Mouse (Mus musculus): ENCODE results near the gene Otop3.

The Otop3 gene

DNA sequence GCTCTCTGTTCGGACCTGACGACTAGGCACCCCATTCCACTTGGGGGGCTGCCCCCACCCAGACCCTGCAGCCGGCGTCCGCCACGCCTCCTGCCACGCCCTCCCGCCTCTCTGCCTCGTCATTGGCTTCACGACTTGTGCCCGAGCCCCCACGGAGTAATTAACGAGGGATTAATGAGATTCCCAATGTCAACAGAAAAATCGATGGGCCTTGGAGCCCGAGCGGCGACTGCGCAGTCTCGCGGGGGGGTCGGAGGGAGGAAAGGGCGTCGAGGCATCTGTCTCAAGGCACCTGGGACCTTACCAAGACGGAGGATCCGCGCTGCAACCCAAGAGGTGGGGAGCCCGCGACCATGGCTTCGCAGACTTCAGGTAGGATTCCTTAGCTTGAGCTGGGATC, at the start of gene Otop3:
Otop3 (plus strand) TSS at position 201 of the 400 bp plus-strand sequence.
- DNase-seq: no peak

DNA sequence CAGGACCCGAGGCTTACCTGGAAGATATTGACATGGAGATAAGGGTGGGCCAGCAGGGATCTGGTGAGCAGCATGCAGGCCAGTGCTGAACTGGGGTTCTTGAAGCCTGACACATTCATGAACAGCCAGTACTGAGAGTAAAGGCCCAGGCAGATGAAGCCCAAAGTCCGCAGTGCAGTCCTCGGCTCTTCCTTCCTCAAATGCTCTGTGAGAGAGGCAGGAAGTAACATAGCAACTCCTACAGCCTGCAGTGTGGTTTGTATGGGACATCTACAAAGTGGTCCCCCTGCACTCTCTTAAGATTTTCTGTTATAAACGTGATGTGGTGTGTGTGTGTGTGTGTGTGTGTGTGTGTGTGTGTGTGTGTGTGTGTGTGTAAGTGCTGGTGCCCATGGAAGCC, 49.2 kb upstream of the Otop3 start:
- no peak for DNase-seq

DNA sequence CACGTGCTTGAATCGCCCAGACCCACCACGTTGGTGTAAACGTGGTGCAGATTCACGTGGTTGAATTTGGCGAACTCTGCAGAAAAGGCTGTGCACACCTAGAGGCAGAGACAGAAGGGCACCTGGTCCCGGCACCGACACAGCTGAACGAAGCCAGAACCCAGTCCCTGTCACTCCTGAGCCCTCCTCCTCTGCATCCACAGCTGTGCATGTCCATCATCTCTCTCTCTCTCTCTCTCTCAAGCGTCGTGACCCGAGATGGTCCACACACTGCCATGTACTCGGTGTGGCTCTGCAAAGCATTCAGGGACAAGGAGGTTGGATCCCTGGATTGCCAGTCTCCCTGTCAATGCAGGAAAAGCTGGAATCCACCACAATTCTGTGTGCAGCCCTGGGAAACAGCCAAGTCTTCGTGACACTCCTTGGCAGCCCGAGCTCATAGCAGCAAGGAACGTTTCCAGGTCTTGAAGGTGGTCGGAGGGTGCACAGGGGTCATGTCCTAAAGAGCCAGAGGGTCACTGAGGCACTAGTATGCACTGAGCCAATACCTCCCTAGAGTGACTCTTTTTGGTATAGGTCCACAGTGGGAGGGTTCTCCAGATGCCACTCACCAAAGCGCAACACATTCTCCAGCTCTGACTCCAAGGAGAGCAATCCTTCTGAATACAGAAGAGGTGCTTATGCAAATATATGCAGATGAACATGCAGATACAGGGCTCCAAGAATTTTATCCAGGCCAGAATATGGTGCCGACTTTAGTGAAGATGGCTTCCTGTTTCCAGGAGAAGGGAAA, 48.1 kb upstream of the Otop3 start:
- DNase-seq: no peak

DNA sequence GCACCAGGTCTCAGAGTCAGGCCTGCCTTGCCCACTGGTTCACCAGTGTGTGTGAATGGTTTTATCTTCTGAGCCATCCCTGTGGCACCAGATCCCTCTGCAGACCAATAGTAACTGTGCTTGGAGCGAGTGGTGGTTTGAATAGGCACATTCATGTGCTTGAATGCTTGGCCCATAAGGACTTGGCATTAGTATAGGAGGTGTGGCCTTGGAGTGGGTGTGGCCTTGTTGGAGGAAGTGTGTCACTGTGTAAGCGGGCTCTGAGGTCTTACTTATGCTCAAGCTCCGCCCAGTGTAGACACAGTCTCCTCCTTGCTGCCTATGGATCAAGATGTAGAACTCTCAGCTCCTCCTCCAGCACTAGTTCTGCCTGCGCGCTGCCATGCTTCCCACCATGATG, 47.1 kb upstream of the Otop3 start:
- no peak for DNase-seq

DNA sequence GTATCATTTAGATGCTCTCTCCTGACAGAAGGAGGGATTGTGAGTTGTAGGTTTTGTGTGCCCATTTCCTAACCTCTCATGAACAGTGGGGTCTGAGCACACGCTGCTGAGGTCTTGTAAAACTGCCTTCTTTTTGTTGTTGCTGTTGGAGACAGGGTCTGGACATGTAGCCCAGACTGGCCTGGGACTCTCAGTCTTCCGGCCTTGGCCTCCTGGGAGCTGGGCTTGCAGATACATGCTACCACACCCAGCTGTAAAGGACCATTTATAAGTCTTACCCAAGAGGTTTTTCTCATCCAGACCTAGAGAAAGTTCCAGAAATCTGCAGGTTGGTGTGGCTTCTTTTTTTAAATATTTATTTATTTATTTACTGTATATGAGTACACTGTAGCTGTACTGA, 46.2 kb upstream of the Otop3 start:
- DNase-seq: no peak

DNA sequence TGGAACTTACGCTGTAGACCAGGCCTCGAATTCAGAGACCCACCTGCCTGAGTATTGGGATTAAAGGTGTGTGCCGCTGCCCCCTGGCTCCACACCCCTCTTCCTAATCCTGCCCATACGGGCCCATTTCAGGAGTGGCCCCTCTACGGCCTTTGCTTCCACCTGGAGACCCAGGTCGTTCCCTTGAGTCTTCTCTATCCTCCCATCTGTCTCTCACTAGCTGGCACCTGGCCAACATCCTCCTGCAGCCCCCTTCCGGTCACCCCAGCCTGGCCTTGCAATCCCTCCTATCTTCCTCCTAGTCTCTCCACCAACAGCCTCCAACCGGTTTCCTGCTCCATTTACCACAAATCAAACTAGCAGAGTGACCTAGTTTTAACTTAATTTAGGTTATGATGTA, 44.6 kb upstream of the Otop3 start:
- no peak for DNase-seq

DNA sequence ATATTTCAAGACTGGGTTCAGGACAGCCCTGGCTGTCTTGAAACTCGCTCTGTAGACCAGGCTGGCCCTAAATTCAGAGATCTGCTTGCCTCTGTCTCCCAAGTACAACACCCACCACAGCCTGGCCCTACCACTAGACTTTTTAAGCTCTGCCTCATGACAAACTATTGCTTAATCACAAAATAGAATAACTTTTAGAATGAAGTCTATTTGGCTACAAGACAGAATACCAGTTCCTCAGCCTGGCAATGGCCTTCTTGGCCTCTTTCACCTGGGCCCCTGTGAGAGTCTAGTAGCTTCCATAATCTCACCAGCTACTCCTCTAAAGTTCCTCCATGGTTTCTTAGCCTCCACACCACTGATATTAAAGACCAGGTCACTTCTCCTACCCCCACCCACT, 44.2 kb upstream of the Otop3 start:
- no peak for DNase-seq

DNA sequence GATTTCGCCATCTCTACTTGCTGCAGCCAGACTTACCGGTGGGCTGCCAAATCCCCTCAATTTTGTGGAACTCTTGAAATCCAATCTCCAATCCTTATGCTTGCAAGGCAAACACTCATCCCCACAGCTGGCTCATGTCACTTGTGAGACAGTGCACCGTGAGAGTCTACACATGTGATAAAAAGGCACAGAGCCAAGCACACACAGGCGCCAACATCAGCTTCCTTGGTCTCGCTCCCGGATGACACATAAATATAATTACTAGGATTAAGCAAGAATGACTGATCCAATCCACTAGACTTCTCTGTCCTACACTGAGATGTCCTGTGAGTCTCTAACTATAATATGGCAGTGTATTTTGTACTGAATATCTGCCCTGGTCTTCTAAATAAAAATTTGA, 43.6 kb upstream of the Otop3 start:
- peak; percentile 52 for DNase-seq

DNA sequence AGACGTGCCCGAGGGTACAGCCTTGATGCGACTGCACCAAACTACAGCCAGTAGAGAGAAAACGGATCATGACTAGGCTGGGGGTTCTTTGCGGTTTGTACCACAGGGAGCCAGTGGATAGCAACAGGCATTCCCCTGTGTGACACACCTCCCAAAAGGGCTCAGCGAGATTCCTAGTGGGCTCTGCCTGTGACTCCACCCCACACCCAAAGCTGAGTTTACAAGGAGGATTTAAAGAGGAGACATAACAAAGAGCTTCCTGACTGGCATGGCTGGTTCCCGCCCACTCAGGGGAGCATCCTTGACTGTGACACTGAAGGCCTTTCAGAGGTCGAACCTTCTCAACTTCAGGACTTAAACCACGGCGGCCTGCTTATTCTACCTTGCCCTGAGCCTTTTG, 43.0 kb upstream of the Otop3 start:
- no peak for DNase-seq

DNA sequence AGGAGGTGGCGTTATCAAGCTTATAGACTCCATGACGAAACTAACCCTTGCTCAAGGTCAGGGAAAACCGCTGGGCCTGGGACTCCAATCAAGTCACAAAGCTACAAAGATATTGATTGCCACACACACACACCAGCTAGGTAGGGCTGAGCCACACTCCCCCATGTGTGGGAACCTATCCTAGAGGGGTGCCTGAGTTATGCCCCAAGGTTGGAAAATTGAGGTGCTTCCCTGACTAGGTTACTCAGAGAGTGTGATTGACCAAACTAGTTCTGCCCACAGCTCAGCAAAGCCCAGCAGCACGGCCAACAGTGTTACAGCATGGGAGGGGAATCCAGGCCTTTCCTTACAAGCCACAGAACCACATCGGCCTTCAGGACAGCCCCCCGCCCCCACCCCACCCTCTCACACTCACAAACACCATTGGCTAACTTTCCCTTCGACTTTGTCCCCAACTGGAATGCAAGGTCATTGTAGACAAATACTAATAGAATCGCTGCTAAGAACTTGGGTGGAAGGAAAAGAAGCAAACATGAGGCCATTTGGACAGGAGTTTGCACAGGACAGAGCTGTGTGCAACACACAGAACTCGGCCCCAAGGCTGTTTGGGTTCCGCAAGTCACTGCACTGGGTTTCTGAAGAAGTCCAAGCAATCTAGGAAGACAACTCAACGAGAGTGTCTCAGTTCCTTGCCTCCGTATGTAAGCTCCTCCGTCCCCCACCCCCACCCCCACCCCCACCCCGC, 41.7 kb upstream of the Otop3 start:
- DNase-seq: peak; percentile 49

DNA sequence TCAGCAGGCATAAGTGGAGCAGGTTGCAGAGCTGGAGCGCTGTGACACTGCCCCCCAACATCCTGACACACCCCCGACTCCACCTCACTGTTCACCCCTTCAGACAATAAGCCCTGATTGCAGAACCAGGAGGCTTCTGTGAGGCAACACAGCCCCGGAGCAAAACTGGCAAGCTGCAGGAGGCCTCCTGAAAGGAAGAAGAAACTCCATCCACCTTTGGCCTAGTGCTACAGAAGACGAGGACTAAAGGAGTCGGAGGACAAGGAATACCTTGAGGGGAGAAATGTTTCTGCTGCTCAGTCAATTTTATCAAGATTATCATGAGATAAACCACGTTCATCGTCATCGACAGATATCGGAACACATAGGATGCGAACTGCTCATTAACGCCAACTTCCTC, 38.6 kb upstream of the Otop3 start:
- DNase-seq: no peak

DNA sequence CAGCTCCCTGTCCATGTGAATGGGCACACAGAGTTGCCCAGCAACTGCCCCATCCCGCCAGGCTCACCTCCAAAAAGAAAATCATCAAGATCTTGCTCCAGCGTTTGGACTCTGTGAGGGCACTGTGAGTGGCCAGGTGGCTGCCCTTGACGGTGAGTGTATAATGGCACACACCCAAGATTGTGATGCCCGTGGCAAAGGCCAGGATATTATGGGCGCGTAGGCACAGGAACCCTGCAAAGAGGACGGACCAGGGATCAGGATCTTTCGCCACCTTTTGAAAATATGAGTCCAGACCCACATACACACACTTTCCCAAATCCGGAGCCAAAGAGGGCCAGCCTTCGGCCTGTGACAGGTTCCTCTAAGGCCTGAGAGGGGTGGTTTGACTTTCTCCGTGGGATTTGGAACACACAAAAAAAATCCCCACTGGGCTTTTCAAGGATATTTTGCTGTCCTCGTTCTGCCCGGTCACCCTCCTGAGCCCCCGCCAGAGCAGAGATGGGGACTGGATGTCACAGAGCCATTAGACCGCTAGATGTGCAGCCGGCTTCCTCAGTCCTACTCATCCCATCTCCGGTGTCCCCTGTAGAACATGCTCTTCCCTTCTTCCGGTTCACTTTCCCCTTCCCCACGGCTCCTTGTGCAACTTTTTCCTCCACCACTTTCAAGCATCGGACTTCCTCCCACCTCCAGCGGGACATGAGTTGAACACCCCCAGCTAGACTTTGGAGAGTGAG, 37.9 kb upstream of the Otop3 start:
- peak; percentile 52 for DNase-seq

DNA sequence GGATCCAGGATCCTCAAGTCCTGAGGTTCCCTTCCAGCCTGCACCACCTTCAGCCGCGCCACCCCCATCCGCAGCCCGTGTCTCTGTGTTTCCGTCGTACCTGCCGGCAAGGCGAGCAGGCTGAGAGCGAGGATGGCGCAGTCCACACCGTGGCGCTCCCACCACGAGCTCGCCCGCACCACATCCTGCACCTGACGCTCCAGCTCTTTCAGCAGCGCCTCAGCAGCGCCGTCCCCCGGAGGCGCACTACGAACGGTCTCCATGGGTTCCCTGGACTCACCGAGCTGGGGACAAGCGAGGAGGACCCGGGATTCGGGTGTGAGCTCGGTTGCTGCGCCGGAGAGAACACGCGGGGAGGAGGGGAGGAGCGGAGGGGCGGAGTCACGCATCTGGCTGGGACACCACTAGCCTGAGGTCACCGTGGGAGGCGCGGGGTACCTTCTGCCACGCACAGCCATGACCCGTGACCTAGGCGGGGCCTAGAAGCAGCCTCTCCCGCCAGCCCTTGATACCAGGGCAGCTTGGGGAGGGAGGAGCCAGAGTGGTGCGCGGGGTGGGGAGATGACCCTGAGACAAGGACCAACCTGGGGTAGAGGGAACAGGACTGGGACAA, 37.2 kb upstream of the Otop3 start, which contains the start of gene Fads6:
Fads6 (minus strand) TSS at position 450 of the 613 bp plus-strand sequence.
- peak; percentile 76 for DNase-seq

DNA sequence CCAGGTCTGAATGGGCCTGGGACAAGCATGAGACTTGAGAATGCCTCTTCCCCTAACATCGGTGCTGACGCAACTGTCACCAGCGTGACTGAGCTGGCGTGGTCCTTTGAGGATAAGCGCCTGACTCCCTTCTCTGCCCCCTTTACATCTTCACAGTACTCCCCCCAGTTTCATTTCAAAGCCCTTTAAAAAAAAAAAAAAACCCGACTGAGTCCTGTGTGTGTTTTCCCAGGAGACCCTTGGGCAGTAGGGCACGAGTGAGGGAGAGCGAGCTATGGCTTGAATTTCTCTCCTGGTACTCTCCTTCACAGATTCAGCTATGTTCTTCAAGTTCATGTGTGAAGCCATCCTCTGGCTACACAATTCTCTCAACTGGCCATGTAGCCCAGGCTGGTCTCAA, 36.4 kb upstream of the Otop3 start:
- no peak for DNase-seq

DNA sequence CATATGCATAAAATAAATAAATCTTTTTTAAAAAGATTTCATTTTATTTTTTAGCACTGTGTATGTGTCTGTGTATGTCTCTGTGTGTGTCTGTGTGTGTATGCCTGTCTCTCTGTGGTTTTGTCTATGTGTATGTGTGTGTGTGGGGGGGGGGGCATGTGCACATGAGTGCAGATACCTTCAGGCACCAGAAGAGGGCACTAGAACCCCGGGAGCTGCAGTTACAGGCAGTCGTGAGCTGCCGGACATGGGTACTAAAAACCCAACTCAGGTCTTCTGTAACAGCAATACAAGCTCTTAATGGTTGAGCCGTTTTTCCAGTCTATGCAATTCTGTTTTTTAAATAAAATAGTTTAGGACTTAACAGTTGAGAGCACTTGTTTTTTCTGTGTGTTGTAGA, 33.8 kb upstream of the Otop3 start:
- DNase-seq: no peak

DNA sequence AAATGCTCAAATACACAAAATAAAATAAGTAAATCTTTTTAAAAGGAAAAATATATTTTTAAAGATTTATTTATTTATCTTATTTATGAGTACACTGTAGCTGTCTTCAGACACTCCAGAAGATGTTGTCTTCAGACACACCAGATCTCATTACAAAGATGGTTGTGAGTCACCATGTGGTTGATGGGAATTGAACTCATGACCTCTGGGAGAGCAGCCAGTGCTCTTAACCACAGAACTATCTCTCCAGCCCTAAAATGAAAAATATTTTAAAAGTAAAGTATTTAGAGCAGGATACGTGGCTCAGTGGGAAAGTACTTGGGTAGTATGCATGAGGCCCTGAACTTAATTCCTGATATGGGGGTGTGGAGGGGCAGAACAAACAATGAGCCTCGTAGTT, 33.2 kb upstream of the Otop3 start:
- no peak for DNase-seq

DNA sequence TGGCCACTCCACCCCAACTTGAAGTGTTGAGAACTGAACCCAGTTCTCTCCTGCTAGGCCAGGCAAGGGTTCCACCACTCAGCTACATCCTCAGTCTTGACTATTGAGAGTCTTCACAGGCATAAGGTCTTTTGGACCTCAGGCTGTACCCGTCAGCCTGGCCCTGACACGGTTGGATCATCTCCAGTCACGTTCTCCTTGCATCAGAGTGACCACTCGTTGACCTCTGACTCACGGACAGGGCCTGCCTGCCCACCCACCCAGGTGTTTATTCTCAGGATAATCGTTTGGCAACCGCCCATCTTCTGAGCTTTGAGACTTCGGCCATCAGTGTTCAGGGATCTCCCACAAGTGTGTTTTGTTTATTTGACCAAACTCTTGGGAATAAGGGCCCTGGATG, 31.4 kb upstream of the Otop3 start:
- DNase-seq: no peak

DNA sequence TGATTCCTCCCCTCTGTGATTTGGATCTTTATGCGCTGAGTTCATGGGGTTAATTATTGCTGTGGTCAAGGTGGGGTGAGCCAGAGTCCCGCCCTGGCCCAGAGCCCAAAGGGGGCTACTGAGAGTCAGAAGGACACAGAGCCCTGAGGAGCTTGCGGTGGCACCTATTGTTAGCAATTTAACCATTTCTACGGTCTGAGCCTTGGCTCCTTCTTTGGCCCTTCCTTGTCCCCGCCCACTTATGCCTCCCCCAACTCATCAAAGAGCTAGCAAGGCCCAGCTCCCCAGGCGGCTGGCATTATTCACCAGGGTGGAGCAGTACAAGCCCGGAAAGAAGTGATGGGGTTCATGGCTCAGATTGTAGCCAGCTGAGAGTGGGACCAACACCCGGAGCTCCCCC, 27.7 kb upstream of the Otop3 start, which contains the start of gene Otop2:
Otop2 (plus strand) TSS at position 301 of the 400 bp plus-strand sequence.
- no peak for DNase-seq

DNA sequence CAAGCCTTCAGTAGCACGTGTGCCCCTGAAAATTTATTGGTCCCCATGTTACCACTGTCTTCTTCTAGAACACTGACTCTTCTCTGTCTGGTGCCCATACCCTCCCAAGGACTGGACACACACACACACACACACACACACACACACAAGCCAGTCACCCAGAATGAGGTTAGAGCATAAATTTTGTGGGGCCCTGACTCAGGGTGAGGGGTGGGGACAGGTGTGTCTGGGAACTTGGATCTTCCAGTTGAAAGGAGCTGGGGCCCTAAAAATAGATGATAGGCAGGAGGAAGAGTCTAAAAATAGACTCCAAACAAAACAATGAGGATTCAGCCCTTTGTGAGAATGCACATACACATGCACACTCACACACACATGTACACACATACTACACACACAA, 25.8 kb upstream of the Otop3 start:
- no peak for DNase-seq

DNA sequence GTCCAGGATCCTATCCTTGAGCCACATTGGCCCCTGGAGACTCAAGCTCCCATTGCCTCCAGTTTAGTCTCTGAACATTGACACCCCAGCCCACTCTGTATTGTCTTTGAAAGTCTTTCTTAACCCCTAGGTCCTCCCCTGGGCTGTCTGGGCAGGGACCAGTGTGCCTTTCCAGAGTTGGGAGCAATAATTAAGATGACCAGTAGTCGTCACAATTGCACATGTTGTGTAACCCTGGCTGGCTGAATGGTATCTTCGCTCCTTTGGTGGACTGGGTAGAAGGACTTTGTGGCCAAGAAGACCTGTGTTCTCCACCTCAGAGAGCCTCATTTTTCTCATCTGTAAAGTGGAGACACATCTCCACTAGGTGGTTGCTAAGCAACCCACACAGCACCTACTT, 20.3 kb upstream of the Otop3 start:
- no peak for DNase-seq

DNA sequence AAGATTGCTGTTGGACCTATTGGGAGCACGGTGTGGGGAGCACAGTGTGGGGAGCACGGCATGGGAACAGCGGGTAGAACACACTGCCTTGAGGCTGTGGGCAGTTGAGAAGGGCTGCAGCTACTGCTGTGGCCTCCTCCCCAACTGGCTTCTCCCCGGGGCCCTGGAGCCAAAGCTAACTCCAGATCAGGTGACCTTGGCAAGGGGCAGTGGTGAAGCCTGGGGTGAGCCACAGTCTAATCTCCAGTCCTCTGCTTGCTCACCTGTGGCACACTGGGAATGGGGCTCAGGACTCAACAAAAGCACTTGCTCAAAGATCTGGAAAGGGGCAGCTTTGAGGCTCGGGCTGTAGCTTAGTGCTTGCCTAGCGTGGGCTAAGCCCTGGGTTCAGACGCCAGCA, 17.3 kb upstream of the Otop3 start:
- no peak for DNase-seq

DNA sequence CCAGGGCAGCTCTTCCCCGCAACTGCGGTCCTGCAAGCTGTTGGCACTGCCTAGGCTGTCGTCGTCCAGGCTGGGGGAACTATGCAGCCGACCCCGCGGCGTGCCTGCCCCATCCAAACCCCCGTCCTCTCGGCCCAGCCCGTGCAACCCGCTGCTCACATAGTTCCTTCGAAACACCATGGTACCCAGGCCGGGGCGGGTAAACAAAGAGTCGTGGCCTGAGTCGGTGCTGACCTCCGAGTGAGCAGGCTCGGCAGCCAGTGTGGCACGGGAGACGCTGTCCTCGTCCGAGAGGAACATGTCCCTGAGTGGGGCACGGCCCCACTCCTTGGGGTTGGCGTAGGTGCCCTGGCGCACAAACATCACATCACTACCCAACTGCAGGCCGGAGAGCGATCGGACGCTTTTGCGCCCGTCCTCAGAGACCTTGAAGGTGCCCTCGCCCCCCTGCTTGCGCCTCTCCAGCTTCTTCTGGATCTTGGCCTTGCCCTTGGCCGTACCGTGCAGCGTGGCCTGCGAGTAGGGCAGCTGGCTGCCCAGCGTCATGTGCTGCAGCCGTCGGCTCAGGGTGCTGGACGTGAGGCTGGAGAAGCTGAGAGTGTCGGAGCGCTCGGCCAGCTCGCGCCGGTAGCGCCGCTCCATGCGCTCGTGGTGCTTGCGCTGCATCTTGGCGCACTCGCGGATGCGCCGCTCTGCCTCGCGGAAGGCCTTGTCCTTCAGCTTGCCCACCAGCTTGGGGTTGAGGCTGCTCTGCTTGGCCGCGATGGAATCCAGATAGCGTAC, 16.1 kb upstream of the Otop3 start:
- no peak for DNase-seq

All from kidney, adult 18-20 months (tissue).